Mouse (Mus musculus) retina, postnatal 1 day (tissue): ENCODE data around the gene Cuedc2.

Experiments used
- DNase-seq: peaks from one replicate; pipeline ENCODE4 v3.0.0-alpha.2; 2012

Gene Cuedc2

GRCm38 (mm10) chr19:46321101-46321943 is 17.2 kb downstream of the Cuedc2 start:
- DNase-seq = peak; percentile 76

- DNase-seq = no peak
Observed at GRCm38 (mm10) chr19:46320076-46320785, 18.3 kb downstream of the Cuedc2 start.

GRCm38 (mm10) chr19:46318586-46319378 is 19.7 kb downstream of the Cuedc2 start:
- peak; percentile 74 for DNase-seq

- DNase-seq = peak; percentile 49
Observed at GRCm38 (mm10) chr19:46318031-46318471, 20.5 kb downstream of the Cuedc2 start.

- DNase-seq = peak; percentile 45
Observed at GRCm38 (mm10) chr19:46317546-46317885, 21.0 kb downstream of the Cuedc2 start.

- no peak for DNase-seq
Observed at GRCm38 (mm10) chr19:46316846-46317545, 21.5 kb downstream of the Cuedc2 start.

GRCm38 (mm10) chr19:46315752-46316610 is 22.5 kb downstream of the Cuedc2 start:
- no peak for DNase-seq

GRCm38 (mm10) chr19:46314872-46315742 is 23.4 kb downstream of the Cuedc2 start:
- DNase-seq = no peak

GRCm38 (mm10) chr19:46314151-46314601 is 24.3 kb downstream of the Cuedc2 start:
- no peak for DNase-seq

- no peak for DNase-seq
Observed at GRCm38 (mm10) chr19:46313591-46313990, 24.9 kb downstream of the Cuedc2 start.

GRCm38 (mm10) chr19:46313116-46313515 is 25.4 kb downstream of the Cuedc2 start:
- DNase-seq = no peak

- no peak for DNase-seq
Observed at GRCm38 (mm10) chr19:46312566-46312965, 25.9 kb downstream of the Cuedc2 start.

- no peak for DNase-seq
Observed at GRCm38 (mm10) chr19:46311341-46311740, 27.2 kb downstream of the Cuedc2 start.

GRCm38 (mm10) chr19:46310312-46310865 is 28.1 kb downstream of the Cuedc2 start:
- no peak for DNase-seq

GRCm38 (mm10) chr19:46309651-46310305 is 28.7 kb downstream of the Cuedc2 start:
- no peak for DNase-seq

- DNase-seq = peak; percentile 94
Observed at GRCm38 (mm10) chr19:46308706-46309435, 29.6 kb downstream of the Cuedc2 start.

- no peak for DNase-seq
Observed at GRCm38 (mm10) chr19:46308303-46308702, 30.2 kb downstream of the Cuedc2 start.

GRCm38 (mm10) chr19:46307781-46308180 is 30.7 kb downstream of the Cuedc2 start:
- no peak for DNase-seq

- DNase-seq = no peak
Observed at GRCm38 (mm10) chr19:46306751-46307289, 31.7 kb downstream of the Cuedc2 start.
